9 mouse cellular contexts compared by ENCODE assay signal in the genomic region with DNA sequence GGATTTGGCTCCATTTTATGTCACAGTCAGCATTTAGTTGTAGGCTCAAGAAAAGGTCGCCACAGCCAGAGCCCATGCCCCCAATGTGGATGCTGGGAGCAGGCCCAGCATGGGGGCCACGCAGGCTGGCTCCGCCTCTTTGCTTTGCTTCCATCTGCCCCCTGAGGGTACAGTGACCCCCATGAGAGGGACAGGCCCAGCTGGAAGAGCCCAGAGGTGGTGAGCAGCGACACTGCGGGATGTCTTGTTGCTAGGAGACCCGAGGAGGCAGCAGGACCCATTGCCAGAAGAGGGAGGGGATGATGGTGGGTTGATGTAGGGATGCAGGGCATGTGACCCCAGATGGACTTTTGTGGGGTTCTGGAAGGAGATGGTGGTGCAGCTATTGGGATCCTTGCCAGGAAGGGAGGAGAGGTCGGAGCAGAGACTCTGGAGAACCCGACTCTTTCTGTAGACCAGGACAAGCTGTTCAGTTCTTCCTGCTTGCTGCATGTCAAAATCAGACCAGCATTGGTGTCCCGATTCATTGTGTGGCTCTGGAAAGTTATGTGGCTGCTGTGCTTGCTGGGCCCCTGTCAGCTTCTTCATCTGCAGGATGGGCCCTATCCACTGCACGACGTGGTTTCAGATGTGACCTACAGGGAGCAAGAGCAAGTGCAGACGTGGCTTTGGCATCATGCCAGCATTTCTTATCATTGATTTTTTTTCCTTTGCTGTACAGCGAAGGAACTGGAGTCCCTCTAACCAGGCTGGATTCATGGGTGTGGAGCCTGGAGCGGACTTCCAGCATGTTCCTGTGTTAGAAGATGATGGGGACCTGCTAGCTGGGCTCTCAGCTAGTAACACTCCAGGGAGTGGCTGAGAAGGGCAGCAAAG. TPM values are rescaled to one million over a fixed set of nuclear protein-coding genes. Genes with fewer than 3 reads are reported as not detected.
DNase-seq lines count a peak whose midpoint lies in the region; ATAC-seq lines count a peak whose summit lies in the region.
"Had no signal": no experiment of that assay in that cellular context is flagged by ENCODE, and none has a peak within 500 bp of the region (broad histone marks: within the 10 kb centered on the region; RNA-seq: fewer than 3 reads in every experiment).

No protein-coding gene starts in this region.

- peak; percentile 16 for DNase-seq in cerebellum, adult 8-10 months
- DNase-seq in kidney, postnatal 10 days = peak; percentile 42
- no peak for DNase-seq in kidney, adult 11 months
- DNase-seq in urinary bladder, postnatal 14 days (ENCODE audit: low spot score) = peak; percentile 55
- no peak for DNase-seq in urinary bladder, postnatal 36 days (ENCODE audit: low spot score in 2 of 2)
- DNase-seq in gastrocnemius, postnatal 14 days = no peak
- no peak for DNase-seq in thymus, postnatal 14 days
- DNase-seq: right cerebral cortex, postnatal 14 days had no signal

- intact Hi-C loops in gastrocnemius, postnatal 14 days (cut with DNase I; ENCODE audit: low total_unique reads) = no loop called here

- no peak for ATAC-seq in cerebellum, adult (ENCODE audit: insufficient number of reproducible peaks, low FRiP score, low TSS enrichment)

RNA-seq across cellular contexts. Expression of a gene that starts 41.7 kb away (rescaled TPM):
- 10 to 100 TPM in 1 of 2 experiments, 1 to 10 TPM in 1; 8.0 to 11.8 TPM for total RNA-seq in gastrocnemius, postnatal 14 days (2021)

Comparison
In these comparisons a context has a peak if more than half of its experiments do, and no peak if none do; other contexts are left out.
1. DNase-seq: peak in cerebellum, adult 8-10 months (single experiment), kidney, postnatal 10 days (single experiment) and urinary bladder, postnatal 14 days (single experiment); none in kidney, adult 11 months (single experiment), urinary bladder, postnatal 36 days (0 of 2), gastrocnemius, postnatal 14 days (single experiment) and thymus, postnatal 14 days (single experiment).